Mouse (Mus musculus) adrenal gland, postnatal 36 days (tissue): ENCODE results near the gene Lrrc8e. TPM values are rescaled to one million over a fixed set of nuclear protein-coding genes. Genes with fewer than 3 reads are reported as not detected.
A peak's percentile ranks its signal among the peaks of the same experiment; 100 is the strongest.
"Not testable (repeated sequence)": the region's sequence is repeated elsewhere in the genome, so short reads cannot be mapped to it uniquely, and the experiment has no call there.

Experiments
- DNase-seq, 2 experiments: peaks; one replicate each; pipeline ENCODE4 v3.0.0; 2021; ENCODE audit warnings: mixed read lengths in 1 of 2
- total RNA-seq, 2 experiments: library from RNA; stranded (reverse); gene quantifications; 2 replicates each; pipeline ENCODE4 v1.2.3; 2021

Gene Lrrc8e
- total RNA-seq, 2 experiments from 2014 or later, result 21.4 to 24.1 TPM

DNA sequence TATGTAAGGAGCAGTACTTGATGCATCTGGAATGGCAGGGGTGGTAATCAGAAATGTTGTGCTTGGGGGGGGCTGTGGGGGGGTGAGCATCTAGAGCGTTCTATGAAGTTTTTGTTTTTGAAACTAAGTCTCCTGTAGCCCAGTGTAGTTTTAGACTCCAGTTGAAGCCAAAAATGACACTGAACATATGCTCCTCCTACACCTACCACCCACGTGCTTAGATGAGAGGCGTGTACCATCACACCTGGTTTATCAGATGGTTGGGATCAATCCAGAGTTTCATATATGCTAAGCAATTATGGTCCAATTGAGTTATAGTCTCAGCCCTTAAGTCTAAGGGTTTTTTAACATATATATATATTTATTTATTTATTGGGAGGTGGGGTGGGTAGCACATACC is 7.0 kb upstream of the Lrrc8e start:
- no peak for DNase-seq

DNA sequence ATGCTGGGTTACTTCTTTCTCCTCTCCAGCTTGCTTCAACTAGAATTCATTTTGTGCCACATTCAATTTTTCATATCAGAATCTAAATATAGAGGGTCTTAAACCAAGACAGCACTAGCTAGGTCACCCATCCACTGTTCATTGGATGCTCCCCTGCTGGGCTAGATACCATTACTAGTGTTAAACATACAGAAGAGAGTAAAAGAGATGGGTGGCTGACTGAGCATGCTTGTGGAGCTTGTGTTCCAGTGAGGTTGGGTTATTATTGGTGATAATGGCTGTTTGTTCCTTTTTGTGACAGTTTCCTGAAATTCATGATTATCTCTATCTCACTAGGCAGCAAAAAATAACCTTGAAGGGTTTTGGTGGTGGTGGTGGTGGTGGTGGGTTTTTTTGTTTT is 4.6 kb upstream of the Lrrc8e start:
- no peak for DNase-seq

DNA sequence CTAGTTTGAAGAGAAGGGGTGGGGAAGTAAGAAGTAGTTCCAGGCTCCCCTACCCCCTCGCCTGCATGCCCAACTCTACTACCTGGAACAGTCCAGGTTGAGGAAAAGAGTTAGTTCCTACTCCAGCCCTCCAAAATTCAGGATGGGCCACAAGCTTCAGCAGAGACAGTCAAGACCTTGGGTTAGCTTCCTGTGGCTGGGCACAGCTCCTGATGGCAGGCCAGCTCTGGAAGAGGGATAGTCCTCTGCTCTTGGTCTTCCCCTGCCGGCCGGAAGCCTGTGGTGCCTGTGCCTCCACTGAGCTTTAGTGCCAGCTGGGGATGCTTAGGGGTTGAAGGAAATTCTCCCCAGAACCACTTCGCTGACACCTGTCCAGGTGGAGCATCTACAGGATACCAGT is 304 bp upstream of the Lrrc8e start:
- no peak for DNase-seq

DNA sequence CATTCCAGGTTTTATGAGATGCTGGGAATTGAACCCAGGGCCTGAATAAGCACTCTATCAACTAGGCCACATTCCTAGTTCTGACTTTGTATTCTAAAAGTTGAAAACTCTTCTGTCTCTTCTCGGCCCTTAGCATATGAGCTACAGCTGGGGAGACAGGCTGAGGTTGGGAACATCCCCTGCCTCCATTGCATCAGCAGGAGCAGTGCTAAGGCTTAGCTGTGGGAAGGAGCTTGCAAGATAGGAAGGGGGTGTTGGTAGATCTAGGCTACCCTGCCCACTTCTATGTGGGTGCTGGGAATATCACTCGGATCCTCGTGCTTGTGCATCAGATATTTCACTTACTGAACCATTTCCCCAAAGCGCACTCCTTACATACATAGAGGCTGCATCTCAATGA is 1.3 kb downstream of the Lrrc8e start:
- no peak for DNase-seq

DNA sequence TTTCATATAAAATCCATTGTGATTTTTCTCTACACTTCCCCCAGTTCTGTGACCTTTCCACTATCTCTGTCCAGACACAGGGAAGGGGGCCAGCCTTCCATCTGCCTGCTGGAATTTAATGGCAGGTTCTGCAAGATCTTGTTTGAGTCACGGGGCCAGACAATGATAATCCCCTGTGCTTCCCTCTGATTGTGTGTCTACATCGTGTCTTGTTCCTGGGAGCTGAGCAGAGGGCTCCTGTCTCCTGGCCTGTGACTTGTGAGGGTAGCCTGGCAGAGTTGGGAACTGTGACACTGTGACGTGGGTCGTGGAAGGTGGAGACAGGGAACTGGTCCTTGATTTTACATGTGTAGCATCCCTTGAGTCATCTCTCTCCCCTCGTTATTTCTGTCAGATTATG is 3.2 kb downstream of the Lrrc8e start:
- no peak for DNase-seq

- no peak for DNase-seq
Measured at GRCm38 (mm10) chr8:4230612-4231351, 4.2 kb downstream of the Lrrc8e start.

DNA sequence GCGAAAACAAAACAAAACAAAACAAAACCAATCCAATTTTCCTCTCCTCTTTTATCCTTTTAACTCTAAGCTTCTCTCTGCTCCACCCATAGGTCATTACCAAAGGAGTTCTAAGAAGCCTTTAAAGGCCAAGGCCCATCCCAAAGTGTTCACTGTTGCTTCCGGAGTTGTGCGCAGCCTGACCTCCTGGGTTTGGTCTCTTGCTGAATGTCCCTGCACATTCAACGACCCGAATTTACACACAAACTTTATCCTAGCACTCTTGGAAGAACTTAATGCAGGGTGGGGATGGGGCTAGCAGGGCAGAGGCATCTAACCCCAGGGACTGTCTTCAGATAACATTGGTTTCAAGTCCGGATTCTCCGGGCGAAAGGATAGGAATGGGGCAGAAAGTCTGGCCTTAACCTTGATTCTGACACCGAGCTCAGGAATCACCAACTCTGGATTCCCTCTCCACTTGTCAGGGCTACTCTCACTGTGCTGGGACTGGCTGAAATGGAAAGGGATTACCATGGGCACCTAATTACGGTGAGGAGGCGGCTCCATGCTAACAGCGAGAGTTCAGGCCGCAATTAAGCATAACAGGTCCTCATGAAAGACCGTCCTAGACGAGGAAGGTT is 11.3 kb downstream of the Lrrc8e start:
- peak; percentile 63 to 66 for DNase-seq

DNA sequence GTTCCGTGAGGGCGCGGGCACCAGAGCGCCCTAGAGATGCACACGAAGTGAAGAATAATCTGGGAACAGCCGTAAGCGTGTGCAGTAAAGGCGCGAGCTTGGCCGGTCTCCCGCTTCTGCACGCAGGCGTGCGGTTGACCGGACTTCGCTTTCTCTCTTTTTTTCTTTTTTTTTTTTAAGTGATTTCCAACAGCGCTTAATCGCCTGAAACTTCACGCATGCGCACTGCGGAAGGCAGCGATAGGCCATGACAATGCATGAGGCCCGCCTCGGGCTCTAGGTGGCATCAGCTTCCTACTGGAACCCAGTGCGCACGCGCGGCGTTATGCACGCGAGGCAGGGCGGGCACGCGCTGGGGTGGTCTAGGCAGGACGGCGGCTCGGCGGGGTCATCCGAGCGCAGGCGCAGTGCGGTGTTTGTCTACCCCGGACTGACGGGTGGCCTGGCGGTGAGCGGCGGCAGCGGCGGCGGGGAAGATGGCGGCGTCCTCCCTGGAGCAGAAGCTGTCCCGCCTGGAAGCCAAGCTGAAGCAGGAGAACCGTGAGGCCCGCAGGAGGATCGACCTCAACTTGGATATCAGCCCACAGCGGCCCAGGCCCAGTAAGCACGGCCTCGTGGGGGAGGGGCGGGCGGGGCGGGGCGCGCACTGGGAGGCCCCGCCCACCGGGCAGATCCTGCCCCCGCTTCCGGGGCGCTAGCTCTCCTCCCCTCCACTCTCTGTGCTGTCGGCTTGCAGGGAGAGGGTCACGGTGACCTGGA is 12.0 kb downstream of the Lrrc8e start, which contains the start of the genes Map2k7 and Gm49320:
Gene Map2k7, plus strand, starts transcription at position 307 of the 759 bp plus-strand sequence.
Gene Gm49320, plus strand, starts transcription at position 432 of the 759 bp plus-strand sequence.
- peak; percentile 100 for DNase-seq

DNA sequence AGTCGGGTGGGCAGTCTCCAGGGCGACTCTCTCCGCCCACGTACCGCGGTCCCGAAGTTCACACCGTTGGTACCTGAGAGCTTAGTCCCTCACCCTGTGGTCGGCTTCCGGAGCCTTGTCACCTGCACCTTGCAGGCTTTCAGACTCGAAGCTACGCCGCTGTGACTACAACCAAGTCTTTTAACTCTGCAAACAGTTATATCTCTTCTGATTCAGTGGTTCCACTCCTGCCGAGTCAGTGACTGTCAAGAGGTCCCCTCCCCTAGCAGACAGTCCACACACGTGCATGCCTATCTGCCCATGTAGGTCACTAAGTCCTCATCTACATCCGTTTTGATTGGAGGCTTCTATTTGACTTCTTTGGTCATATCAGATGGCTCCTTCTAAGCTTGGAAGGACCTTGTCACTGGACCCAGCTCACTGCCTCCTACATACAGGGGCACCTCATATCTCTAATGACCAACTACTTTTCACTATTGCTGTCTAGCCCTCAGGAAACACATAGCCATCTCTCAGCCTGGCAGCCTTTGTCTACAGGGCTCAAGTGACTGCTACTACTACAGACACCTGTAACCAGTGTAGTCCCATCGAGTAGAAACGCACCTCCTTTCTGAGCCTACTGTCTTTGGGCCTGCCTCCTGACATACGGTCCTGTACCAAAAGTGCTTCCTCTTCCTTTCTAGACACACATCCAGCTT is 12.7 kb downstream of the Lrrc8e start:
- no peak for DNase-seq

DNA sequence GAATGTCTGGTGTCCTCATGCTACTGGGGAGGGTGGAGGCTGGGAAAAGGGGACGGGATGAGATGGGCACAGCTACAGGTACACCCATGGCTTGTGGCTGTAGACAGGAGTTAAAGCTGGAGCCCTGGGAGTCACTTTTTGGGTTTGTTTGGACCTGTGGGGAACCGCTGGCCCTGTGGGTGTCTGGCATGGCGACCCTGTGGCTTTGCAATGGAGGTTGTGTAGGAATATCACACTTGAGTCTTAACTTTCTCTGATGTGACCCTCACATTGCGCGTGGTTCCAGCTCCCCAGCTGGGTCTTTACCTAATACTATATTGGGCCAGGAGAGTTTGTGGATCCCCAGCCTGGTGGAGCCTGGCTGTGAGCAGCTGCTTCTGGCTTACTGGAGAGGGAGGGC is 18.4 kb downstream of the Lrrc8e start:
- DNase-seq, result no peak

GRCm38 (mm10) chr8:4245737-4246136 is 19.1 kb downstream of the Lrrc8e start:
- DNase-seq, result no peak

GRCm38 (mm10) chr8:4247241-4247640 is 20.6 kb downstream of the Lrrc8e start:
- no peak for DNase-seq

DNA sequence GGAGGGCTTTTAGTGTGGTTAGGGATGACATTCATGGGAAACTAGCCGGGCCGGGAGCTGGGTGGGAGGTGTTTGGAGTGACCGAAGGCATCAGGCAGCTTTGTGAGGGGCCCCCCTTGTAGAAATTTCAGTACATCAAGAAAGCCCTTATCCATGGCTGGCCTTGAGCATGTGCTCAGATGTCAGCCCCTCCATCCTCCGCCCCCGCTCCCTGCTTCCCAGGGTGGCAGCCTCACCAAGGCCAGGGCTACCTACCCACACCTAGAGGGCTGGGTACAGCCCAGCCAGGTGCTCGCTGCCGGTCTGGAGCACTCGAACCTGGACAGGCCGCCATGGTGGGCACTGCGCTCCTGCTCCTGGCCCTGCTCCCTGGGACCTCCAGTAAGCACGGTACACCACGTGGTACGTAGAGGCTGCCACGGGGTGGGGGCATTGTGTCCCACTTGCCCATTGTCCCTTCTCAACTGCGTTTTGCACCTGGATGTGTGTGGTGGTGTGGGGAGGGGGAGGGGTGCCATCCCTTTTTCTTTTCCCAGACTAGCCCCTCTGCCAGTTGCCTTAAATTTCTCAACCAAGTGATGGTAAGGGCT is 21.4 kb downstream of the Lrrc8e start, which contains the start of gene Tgfbr3l:
Gene Tgfbr3l, plus strand, starts transcription at position 264 of the 590 bp plus-strand sequence.
- DNase-seq, result peak; percentile 45 to 64

DNA sequence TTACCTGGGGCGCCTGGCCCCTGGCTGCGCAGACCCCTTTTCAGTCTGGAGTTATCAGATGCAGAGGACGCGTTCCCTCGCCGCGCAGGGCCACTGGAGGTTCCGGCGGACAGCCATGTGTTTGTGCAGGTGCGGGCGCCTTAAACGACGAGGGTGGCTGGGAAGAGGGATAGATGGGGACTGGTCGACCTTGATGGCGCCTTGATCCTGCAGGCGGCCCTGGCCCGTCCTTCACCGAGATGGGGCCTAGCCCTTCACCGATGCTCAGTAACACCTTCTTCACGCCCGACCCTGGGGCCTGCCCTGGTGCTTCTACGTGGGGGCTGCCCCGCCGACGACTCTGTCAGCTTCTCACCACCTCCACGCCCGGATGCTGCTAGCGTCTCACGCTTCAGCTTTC is 22.6 kb downstream of the Lrrc8e start:
- DNase-seq, result peak; percentile 61 to 65

DNA sequence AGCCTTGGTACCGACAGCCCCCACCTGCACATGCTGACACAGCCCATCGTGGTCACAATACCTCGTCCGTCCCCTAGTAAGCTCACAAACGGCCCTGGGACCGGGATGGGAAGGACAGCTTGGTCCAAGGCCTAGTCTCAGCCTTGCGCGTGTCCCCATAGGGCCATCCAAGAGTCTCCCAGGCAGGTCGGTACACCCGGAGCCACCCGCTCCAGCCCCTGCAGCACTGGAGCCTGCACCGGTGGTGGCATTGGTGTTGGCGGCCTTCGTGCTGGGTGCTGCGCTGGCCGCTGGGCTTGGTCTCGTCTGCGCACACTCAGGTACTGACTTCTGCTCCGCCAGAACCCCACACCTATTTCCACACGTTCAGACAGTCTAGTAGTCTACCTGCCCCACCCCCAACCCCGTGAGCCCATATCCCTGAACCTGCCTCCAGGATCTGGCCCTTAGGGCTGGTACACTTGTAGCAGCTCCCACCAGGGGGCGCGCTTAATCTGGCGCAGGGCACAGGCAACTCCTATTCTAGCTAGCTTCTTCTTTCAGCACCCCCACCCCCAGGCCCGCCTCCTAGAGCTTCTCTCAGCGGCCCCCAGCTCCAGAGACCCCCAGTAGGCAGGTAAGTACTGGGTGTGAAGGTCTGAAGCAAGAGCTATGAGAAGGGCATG is 23.8 kb downstream of the Lrrc8e start:
- DNase-seq, result peak; percentile 87 to 94

DNA sequence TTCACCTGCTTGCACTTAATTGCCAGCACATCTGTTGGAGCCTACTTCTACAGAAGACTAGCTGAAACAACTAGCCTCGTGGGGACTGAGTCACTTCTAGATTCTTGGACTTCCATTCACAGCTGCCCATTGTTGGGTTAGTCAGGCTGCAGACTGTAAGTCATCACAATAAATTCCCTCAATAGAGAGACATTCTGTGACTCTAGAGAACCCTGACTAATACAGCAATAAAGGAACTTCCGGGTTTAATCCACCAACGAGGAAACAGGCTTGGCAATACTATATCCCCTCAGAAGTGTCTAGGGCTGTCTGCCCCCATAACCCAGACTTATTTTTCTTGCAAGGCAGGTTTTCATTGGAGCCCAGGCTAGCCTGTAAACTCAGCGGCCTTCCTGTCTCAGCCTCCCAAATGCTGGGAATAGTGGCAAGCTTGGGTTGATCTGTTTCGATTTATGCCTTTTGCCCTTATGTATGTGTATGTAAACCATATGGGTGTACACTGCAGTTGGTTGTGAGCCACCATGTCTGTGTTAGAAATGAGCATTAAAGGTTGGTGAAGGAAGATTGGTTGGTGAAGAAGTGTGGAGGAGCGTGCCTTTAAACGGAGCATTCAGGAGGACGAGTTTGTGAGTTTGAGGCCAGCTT is 25.6 kb downstream of the Lrrc8e start:
- no peak for DNase-seq

DNA sequence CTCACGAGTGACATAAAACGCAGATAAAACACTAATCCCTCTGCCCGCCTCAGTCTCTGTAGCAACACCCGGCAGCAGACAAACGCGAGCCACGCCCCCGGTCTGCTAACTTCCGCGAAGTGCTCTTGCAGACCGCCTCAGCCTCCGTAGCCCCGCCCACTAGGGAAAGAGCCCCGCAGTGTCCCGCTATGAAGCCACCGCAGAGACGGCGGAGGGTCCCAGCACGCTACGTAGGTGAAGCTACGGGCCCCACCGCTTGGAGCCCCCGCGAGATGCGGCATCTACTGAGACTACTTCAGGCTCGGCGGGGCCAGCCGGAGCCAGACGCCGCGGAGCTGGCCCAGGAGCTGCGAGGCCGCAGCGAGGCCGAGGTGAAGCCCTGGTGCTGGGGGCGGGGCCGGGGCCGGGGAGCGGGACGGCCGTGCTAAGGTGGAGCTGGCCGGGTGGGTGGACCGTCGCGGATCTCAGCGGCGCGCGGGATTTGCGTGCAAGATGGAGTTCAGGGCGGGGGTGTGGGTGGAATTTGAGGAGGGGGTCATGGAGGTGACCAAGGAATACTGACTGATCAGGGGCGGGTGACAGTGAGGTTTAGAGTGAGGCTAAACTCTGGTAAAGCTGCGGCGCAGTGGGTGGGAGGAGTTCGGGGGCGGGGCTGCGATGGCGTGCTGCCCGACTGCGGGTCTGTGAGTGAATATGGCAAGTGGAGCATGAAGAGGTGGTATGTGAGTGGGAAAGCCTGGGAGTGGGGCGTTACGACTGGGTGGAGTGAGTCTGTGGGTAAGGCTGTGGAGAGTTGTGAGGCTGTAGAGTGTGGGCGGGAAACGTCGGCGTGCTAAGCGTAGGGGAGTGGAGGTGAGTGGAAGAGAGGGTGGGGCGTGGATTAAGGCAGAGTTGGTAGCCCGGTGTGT is 26.6 kb downstream of the Lrrc8e start, which contains the start of gene Snapc2:
Gene Snapc2, plus strand, starts transcription at position 147 of the 908 bp plus-strand sequence.
- DNase-seq, result peak; percentile 97 to 99

- peak; percentile 64 to 75 for DNase-seq
Measured at GRCm38 (mm10) chr8:4254001-4254400, 27.4 kb downstream of the Lrrc8e start.

DNA sequence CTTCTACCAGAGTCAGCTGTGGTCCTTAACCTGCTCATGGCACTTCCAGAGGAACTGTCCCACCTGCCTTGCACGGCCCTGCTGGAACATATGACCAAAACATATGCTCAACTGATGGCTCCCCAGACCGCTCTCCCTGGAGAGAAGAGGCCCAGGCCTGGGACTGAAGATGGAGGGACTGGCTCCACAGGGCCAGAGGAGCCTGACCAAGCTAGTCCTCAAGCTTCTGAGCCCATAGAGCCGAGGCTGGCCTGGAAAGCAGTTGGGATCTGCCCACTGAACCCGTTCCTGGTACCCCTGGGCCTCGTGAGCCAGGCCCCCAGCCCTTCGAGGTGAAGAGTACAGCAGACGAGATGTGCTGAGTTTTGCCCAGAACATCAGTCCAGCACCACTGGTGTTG is 28.8 kb downstream of the Lrrc8e start:
- DNase-seq, result not testable (repeated sequence)
